Mouse (Mus musculus) gastrocnemius, postnatal 4 days (tissue): ENCODE data around the gene Cmtm8. TPM values are rescaled to one million over a fixed set of nuclear protein-coding genes. Genes with fewer than 3 reads are reported as not detected.

Experiments
- DNase-seq, 2 experiments: peaks; one replicate each; pipeline ENCODE4 v3.0.0; 2021 to 2022; ENCODE audit warnings: low spot score in 2 of 2, mixed read lengths in 2 of 2
- long read RNA-seq, 2 experiments: library from polyadenylated mRNA; stranded (forward); transcript quantifications; one replicate each; pipeline ENCODE4 v2.0.0; 2021
- total RNA-seq, 2 experiments: library from RNA; stranded (reverse); gene quantifications; 2 replicates each; pipeline ENCODE4 v1.2.3; 2021

Gene Cmtm8
- total RNA-seq = 1 to 10 TPM; 3.3 to 3.9 TPM
- long read RNA-seq, experiment 1, partial matches to known transcripts = 0 of 2 reads
- long read RNA-seq, experiment 1, other reads (novel, unspliced or antisense) = 0 of 2 reads
- long read RNA-seq, experiment 2, partial matches to known transcripts = 0 of 2 reads
- long read RNA-seq, experiment 2, other reads (novel, unspliced or antisense) = 0 of 2 reads

DNA sequence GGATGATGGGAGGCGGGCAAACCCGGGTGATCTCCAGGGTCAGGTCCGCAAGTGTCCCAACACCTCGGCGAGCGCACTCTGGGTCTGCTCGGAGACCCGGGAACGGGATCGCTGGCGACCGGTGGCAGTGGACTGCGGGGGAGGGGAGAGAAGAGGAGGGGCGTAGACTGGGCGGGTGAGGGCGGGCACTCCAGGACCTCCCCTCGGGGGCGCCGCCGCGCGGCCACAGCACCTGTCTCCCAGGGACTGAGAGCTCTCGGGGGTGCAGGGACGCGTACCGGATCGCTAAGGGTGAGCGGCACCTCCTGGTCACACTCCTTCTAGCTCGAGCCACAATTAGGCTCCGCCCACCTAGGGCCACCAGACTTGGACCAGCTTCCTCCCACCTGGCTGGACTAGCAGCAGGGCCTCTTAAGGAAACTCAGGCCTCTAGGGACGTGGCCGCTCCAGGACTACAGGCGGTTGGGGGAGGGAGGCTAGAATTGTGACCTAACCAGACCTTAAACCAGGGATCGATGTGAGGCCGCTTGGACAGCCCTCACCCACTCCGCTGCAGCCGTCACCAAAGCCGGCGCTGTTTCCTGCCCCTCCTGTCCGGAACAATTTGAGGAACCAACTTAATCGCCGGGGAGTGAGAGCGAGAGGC is at the start of gene Cmtm8:
Gene Cmtm8, minus strand, starts transcription at position 140 of the 646 bp plus-strand sequence.
- DNase-seq = peak; percentile 22 to 48

DNA sequence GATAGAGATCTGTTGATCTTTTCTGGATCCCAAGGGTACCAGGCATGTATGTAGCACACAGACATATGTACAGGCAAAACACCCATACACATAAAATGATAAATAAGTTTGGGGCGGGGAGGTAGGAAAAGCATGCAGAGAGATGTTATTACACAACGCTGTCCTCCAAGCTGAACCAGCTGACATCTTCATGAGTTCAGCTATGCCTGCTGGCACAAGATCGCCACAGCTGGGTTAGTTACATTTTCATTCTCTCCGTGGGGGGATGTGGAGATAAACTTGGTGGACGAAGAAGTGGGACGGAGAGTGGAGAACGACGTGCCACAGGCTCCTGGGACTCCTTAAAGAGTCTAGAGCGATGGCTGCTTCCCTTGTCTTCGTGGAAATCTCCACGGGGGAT is 49.0 kb upstream of the Cmtm8 start:
- DNase-seq = no peak

DNA sequence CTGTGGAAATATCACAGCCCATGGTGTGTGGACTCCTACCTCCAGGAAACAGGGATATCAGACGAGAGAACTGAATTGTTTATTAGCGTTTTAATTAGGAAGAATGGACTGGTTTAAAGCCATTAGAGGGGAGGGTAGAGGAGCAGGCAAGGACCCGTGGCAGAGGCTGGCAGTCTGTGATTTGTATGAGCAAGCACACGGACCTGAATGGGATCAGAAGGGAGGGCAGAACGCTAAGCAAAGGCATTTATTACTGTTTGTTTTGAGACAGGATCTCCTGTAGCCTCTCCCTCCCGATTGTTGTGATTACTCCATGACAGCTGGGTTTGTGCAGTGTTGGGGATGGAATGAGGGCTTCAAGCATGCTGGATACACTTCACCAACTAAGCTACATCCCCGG is 46.4 kb upstream of the Cmtm8 start:
- no peak for DNase-seq

DNA sequence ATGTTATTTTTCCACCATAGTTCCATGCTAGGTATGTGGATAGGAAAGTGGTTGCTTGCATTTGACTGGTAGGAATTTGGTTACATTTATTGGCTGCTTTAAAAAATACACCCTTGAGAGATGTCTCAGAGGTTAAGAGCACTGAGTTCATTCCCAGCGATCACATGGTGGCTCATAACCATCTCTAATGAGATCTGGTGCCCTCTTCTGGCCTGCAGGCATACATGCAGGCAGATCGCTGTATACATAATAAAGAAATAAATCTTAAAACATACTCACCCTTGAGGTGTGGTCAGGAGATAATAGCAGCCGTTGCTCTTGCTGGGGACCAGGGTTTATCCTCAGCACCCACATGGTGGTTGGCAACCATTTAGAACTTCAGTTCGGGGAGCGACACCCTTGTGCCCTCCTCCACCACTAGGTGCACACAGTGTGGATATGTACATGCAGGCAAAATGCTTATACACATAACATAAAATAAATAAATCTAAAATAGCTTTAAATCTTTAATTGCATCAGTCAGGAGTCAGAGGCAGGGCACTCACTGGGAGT is 45.0 kb upstream of the Cmtm8 start:
- DNase-seq = no peak

DNA sequence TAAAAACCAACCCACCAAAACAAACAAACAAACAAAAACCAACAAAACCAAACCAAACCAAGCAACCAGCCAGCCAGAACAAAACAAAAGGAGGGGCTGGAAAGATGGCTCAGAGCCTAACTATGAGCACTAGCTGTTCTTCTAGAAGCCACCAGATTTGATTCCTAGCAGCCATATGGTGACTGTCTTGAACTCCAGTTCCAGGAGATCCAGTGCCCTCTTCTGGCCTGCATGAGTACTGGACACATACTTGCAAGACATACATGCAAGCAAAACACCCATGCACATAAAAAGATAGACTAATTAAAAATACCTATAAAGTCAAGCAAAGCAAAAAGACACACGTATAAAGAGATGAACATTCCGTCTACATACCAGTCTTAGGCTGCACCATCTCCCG is 43.7 kb upstream of the Cmtm8 start:
- no peak for DNase-seq

DNA sequence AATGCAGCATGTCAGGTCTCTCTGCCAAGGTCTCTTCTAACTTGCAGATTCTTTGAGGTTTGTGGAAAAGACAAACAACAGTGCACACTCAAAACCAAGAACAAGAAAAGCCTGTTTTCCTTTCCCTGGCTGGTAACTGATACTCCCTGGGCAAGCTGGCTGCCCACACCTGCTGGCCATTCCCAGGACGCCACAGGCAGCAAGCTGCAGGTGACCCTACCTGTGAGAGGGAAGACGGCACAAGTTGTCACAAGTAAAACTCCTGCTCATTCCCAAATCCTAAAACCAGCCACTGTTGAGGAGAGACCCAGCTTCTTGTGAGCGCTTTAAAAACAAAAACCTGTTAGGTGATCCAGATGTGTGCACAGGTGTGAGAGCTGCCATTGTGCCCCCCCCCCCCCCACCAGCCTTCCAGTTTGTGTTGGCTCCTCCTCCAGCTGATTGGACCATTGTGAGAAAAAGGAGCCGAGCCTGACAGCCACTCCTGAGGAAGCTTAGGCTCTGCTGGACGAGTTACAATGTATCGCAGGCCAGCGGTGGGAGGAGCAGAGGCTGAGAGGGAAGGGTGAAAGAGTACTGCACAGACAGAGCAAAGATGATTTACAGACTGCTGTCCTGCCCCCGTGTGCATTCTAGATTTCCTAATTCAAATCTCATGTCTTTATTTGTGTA is 42.2 kb upstream of the Cmtm8 start:
- no peak for DNase-seq

DNA sequence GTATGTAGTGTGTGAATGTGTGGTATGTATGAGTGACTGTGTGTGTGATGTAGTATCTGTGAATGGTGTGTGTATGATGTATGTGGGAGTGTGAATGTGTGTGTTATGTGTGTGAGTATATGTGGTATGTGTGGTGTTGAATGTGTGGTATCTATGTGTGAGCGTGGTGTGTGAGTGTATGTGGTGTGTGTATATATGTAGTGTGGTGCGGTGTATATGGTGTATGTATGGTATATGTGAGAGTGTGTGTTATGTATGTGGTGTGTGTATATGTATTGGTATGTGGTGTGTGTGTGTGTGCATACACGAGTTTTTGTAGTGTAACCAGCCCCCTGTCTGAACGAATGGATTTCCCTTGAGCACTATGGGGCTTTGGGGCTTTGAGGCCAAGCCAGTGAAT is 41.6 kb upstream of the Cmtm8 start:
- no peak for DNase-seq

DNA sequence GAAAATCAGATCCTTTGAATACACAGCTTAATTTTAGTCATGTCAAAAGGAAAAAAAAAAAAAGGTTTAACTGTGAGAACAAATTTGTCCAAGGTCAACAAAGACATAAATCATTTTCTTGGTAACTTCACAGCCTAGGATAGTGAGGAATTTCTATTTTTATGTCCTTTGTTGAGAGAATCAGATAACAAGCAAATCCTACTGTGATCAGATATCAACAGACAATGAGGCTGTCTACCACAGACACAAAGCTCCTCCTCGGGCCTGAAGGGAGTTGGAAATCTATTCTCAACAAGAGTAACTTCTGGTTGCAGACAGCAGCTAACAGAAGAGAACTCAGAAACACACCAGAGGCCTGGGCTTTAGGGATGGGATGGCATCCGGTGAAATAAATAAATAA is 38.0 kb upstream of the Cmtm8 start:
- DNase-seq = no peak

DNA sequence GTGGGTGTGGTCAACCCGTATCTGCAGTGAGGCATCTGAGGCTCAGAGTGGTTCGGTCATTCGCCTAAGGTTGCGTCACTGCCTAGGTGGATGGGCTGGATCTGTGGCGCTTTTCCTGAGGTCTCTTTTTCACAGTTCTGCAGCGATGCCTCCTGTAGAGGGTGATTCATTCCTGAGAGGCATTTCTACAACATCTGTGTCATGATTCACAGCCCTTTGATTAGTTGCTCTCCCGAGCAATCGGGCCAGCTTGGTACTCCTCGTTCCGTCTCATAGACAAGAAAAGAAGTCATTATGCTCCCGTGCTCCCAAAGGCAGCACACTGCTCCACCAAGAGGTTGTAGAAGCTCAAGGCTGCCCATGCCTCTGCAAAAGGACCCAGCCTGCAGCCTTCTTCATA is 11.4 kb upstream of the Cmtm8 start:
- DNase-seq = no peak

DNA sequence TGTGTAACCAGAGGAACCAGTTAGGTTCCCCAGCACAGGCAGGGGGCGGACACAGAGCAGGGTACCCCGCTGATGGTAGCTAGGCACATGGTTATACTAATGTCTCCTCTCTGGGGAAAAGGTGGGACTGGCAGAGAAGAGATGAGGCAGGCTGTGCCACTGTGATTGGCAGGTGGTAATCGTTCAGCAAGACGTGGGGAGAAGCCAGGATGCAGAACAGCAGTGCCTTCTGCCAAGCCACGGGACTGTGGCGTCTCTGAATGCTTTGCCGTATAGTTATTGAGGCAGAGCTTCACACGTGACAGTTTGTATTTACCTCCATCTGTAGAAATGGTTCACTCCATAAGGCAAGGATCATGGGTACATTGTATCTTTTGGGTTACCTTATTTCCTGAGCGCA is 10.7 kb upstream of the Cmtm8 start:
- DNase-seq = no peak

DNA sequence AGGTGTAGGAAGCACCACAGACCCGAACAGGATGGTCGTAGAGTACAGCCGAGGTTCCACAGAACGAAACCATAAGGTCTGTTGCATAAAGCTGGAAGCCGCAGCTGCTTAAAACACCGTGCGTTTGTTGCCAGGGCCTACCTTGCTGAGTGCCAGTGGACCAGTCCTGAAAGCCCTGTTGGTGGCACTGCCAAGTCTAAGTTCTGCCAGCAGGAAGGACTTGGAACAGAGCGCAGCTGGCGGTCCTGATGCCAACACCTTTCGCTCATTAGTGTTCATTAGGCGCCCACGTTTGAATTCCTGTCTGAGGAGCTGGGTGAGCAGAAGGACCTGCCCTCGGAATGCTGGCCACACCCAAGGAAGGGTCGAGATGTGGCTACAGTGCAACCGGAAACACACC is 9.4 kb upstream of the Cmtm8 start:
- DNase-seq = no peak

DNA sequence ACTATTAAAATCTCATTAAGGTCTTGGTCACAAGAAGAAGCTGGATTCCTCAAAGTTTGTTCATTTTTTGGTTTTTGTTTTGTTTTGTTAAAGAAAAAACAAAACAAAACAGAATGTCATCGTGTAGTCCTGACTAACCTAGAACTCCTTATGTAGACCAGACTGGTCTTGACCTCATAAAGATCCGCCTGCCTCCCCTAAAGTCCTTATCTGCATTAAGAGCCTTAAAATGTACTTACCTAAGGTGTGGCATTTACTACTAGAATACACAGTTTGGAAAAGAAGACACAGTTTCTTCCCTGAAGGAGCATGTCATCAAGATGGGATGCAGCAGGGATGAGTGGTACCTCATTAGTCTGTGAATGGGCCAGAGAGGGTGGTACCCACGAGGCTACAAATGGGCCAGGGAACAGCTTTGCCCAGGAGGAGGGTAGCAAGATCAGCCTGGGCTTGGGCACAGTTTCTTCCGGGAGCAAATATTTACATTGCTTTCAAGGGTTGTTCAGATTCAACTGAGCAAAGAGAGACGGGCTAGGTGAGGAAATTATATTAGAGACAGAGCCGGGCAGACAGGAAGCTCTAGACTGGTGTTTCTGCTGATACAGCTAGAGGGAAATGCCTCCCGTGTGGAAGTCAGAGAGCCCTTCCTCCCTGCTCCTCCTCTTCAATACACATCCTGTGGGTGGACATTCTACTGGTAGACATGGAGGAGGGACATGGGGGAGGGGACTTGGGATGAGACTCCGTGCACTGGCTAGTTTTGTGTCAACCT is 7.6 kb upstream of the Cmtm8 start:
- no peak for DNase-seq

DNA sequence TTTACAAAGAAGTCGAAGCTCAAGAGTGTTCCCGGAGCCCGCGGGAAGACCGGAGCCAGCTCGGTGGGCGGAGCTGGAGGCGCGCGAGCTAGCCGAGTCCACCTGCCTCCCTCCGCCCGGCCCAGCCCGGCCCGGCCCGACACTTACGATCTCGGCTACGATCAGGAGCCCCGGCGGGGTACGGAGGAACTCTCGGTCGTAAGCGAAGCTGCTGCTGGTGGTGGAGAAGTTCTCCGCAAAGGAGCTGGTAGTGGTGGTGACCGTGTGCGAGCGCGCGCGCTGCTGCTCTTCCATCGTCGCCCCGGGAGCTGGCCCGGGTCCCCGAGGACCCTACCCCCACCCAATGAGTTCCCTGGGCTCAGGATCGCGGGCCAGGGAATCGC is 331 bp downstream of the Cmtm8 start:
- peak in 1 of 2 experiments; percentile 40 for DNase-seq

DNA sequence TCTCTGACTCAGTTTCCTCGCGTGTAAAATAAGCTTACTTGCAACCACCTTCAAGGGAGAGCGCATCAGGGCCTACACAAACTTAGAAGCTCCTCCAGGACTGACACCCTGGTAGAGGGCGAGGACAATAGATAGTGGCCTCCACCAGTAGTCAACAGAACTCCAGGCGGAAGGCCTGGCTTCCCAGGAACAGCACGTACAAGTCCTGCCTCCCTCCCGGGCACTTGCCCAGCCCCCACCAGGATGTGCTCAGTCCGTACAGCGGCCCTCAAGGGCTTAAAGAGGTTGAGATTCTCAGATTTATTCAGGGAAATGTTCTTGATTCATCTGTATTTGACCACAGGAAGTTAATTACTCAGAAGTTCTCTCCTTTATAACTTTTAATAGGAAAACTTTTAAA is 1.1 kb downstream of the Cmtm8 start:
- DNase-seq = no peak

DNA sequence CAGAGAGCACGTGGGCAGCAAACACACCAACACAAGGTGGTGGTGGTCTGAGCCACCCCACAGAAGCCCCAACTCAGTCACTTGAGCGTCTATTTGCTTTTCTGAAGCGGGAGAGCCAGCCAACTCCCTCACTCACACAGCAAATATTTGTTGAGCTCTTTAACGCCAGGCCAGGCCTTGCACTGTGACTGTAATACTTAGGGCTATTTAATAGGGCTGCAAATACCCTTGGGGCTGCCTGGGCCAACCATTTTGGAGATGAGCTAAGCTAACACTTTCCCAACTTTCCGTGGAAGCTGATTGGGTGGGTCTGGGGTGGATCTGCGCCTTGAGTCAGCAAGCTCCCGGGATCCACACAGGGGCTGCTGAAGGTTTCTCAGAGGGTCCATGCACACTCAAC is 1.7 kb downstream of the Cmtm8 start:
- DNase-seq = peak in 1 of 2 experiments; percentile 22

DNA sequence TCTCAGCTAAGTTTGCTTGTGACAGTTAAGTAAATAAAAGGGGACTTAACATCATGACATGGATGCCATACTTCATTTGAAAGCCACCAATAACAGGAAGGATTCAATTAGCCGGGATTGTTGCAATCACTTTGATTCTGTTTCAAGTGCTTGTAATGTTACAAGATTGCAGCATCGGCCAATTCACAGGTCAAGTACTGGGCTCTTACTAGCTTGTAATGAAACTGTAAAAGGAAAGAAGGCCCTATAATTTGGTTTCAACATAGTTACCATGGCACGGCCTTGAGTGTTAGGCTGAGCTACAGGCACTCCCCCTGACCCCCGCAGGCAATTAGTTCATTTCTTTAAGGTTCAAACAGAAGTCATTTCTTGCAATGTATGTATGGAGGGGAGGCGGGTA is 5.1 kb downstream of the Cmtm8 start:
- DNase-seq = no peak

DNA sequence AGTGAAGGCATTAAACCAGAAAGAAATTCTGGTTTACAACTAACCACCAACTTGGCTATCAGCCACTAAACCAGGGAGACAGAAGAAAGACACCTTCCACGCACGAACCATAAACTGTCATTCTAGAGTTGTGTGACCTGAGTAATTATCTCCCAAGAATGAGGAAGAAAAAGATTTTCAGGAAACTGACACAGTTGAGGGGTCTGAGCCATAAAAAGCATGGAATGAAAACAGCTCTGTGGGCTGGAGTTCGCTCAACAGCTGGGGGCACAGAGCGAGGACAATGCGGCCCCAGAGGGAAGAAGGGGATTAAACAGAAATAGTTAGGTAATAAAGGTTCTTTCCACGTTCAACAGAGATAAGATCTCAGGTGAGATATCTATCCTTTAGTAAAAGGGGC is 12.4 kb downstream of the Cmtm8 start:
- DNase-seq = no peak

DNA sequence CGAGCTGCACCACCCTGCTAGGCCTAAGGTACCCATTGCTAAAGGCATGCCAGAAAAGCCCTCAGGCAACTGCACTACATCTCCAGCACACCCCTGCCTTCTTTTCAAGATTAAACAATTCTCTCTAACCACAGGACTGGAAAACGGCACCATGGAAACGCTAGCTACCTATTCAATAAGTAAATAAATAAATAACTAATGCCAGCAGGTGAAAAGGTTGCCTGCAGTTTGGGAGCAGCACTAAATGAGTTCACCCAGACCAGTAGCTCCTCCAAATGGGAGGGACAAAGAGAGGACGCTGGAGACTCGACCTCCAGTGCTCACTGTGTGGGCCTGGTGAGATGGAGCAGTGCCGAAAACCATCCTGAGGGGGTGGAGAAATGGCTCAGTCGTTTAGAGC is 13.6 kb downstream of the Cmtm8 start:
- no peak for DNase-seq

DNA sequence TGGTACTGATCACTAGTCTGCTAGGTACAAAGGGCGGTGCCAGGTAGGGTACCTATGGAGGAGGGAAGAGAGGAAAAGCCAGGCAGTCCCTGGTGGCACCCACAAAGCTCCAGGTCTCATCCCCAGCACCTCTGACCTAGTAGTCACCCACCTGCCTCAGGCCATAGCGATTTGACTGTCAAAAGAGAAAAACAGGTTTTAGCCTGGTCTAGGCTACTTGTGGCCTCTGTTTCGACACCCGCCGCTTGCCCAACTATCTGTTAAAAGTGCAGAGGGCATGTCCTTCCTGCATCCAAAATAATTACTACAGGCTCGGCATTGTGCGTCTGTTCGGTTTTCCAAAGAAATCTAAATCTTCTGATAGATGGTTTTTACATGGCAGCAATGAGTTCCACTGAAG is 14.3 kb downstream of the Cmtm8 start:
- DNase-seq = no peak

DNA sequence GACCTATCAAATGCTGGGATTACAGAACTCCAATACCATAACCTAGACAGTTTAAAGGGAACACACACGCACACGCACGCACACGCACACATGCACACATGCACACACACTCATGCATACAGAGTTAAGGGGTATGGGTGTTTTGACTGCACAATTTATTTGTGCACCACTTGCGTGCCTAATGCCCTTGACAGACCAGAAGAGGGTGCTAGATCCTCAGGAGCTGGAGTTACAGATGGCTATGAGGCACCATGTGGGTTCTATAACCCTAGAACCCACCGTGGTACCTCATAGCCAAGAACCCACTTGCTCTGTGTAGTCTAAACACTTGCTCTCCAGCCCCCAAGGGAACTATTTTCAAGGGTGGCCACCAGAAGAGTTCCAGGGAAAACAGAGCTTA is 15.6 kb downstream of the Cmtm8 start:
- DNase-seq = no peak

DNA sequence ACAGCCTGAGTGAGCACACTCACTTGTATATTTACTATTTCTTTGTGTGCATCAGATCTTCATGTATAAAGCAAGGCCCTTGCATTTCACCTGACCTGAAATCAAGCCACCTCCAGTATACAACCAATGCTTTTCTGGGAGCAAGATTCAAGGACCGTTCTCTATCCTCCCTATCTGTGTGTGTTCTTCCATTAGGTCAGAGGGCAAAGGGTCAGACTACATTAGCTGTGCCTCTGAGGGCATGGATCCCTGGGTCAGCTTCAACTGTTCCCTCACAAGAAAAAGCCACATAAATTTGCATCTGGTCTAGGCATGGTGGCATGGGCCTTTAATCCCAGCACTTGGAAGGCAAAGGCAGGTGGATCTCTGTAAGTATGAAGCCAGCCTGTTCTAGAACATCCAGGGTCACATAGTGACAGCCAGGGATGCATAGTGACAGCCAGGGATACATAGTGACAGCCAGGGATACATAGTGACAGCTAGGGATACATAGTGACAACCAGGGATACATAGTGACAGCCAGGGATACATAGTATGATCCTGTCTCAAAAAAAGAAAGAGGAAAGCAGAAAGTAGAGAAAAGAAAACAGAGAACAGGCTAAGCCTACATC is 16.6 kb downstream of the Cmtm8 start:
- no peak for DNase-seq
